Mouse (Mus musculus): ENCODE measurements around the gene Stac. TPM values are rescaled to one million over a fixed set of nuclear protein-coding genes. Genes with fewer than 3 reads are reported as not detected.

Gene Stac
- polyA plus RNA-seq, 1 experiment from 2014 or later: 1.3 TPM

- WGBS: 49% methylated on average over 2 of the region's 2 CpGs
- no peaks in the 10 kb centered on the region for H3K9me3 ChIP-seq (ENCODE audit: control insufficient read depth, low read length)
- H3K27me3 ChIP-seq (ENCODE audit: control insufficient read depth, insufficient read depth, low read length): no peaks in the 10 kb centered on the region
- no peak overlapping the region for H3K4me2 ChIP-seq (replicated peaks; ENCODE audit: low read depth, low read length)
- H3K4me3 ChIP-seq (ENCODE audit: low read length): no peak overlapping the region
- no peak overlapping the region for H3K9ac ChIP-seq (ENCODE audit: low read depth, low read length)
- no peaks in the 10 kb centered on the region for H3K36me3 ChIP-seq (ENCODE audit: control insufficient read depth, insufficient read depth, low read length)
- no peaks in the 10 kb centered on the region for H3K4me1 ChIP-seq (ENCODE audit: control insufficient read depth, insufficient read depth, low read length)
- ATAC-seq (ENCODE audit: low FRiP score, low TSS enrichment): no peak
- H3K27ac ChIP-seq (ENCODE audit: low read depth, low read length): no peak overlapping the region
These were observed 52.5 kb downstream of the Stac start for GRCm38 (mm10) chr9:111637641-111638040.

- Histone ChIP-seq H3K4me1 (ENCODE audit: control insufficient read depth, insufficient read depth, low read length) (no peaks in the 10 kb centered on the region), H3K27me3 (ENCODE audit: control insufficient read depth, insufficient read depth, low read length) (no peaks in the 10 kb centered on the region), H3K4me2 (replicated peaks; ENCODE audit: low read depth, low read length) (no peak overlapping the region), H3K9ac (ENCODE audit: low read depth, low read length) (no peak overlapping the region), H3K4me3 (ENCODE audit: low read length) (no peak overlapping the region), H3K27ac (ENCODE audit: low read depth, low read length) (no peak overlapping the region), H3K9me3 (ENCODE audit: control insufficient read depth, low read length) (no peaks in the 10 kb centered on the region), H3K36me3 (ENCODE audit: control insufficient read depth, insufficient read depth, low read length) (no peaks in the 10 kb centered on the region)
- ATAC-seq (ENCODE audit: low FRiP score, low TSS enrichment): no peak
- WGBS: 71% methylated on average over 4 of the region's 4 CpGs
These were observed 57.3 kb downstream of the Stac start for GRCm38 (mm10) chr9:111632833-111633232.

- WGBS: 73% methylated on average over 2 of the region's 2 CpGs
- Histone ChIP-seq H3K4me1 (ENCODE audit: control insufficient read depth, insufficient read depth, low read length) (no peaks in the 10 kb centered on the region), H3K4me2 (replicated peaks; ENCODE audit: low read depth, low read length) (no peak overlapping the region), H3K9ac (ENCODE audit: low read depth, low read length) (no peak overlapping the region), H3K4me3 (ENCODE audit: low read length) (no peak overlapping the region), H3K27me3 (ENCODE audit: control insufficient read depth, insufficient read depth, low read length) (no peaks in the 10 kb centered on the region), H3K27ac (ENCODE audit: low read depth, low read length) (no peak overlapping the region), H3K9me3 (ENCODE audit: control insufficient read depth, low read length) (no peaks in the 10 kb centered on the region), H3K36me3 (ENCODE audit: control insufficient read depth, insufficient read depth, low read length) (no peaks in the 10 kb centered on the region)
- ATAC-seq (ENCODE audit: low FRiP score, low TSS enrichment): no peak
These were observed 69.0 kb downstream of the Stac start for GRCm38 (mm10) chr9:111621191-111621590.

- Histone ChIP-seq H3K9ac (ENCODE audit: low read depth, low read length) (no peak overlapping the region), H3K27ac (ENCODE audit: low read depth, low read length) (no peak overlapping the region), H3K4me1 (ENCODE audit: control insufficient read depth, insufficient read depth, low read length) (no peaks in the 10 kb centered on the region), H3K36me3 (ENCODE audit: control insufficient read depth, insufficient read depth, low read length) (no peaks in the 10 kb centered on the region), H3K4me3 (ENCODE audit: low read length) (no peak overlapping the region), H3K9me3 (ENCODE audit: control insufficient read depth, low read length) (no peaks in the 10 kb centered on the region), H3K27me3 (ENCODE audit: control insufficient read depth, insufficient read depth, low read length) (no peaks in the 10 kb centered on the region), H3K4me2 (replicated peaks; ENCODE audit: low read depth, low read length) (no peak overlapping the region)
- no peak for ATAC-seq (ENCODE audit: low FRiP score, low TSS enrichment)
- WGBS: 77% methylated on average over 3 of the region's 3 CpGs
These were observed 78.8 kb downstream of the Stac start for GRCm38 (mm10) chr9:111611341-111611740.

- Histone ChIP-seq H3K4me2 (replicated peaks; ENCODE audit: low read depth, low read length) (no peak overlapping the region), H3K9ac (ENCODE audit: low read depth, low read length) (no peak overlapping the region), H3K4me1 (ENCODE audit: control insufficient read depth, insufficient read depth, low read length) (no peaks in the 10 kb centered on the region), H3K27ac (ENCODE audit: low read depth, low read length) (no peak overlapping the region), H3K27me3 (ENCODE audit: control insufficient read depth, insufficient read depth, low read length) (no peaks in the 10 kb centered on the region), H3K9me3 (ENCODE audit: control insufficient read depth, low read length) (no peaks in the 10 kb centered on the region), H3K4me3 (ENCODE audit: low read length) (no peak overlapping the region), H3K36me3 (ENCODE audit: control insufficient read depth, insufficient read depth, low read length) (no peaks in the 10 kb centered on the region)
- no peak for ATAC-seq (ENCODE audit: low FRiP score, low TSS enrichment)
- WGBS: 36% methylated on average over 6 of the region's 6 CpGs
These were observed 81.4 kb downstream of the Stac start for GRCm38 (mm10) chr9:111608762-111609161.

- Histone ChIP-seq H3K9ac (ENCODE audit: low read depth, low read length) (no peak overlapping the region), H3K27me3 (ENCODE audit: control insufficient read depth, insufficient read depth, low read length) (no peaks in the 10 kb centered on the region), H3K4me3 (ENCODE audit: low read length) (no peak overlapping the region), H3K4me2 (replicated peaks; ENCODE audit: low read depth, low read length) (no peak overlapping the region), H3K36me3 (ENCODE audit: control insufficient read depth, insufficient read depth, low read length) (no peaks in the 10 kb centered on the region), H3K9me3 (ENCODE audit: control insufficient read depth, low read length) (no peaks in the 10 kb centered on the region), H3K27ac (ENCODE audit: low read depth, low read length) (no peak overlapping the region), H3K4me1 (ENCODE audit: control insufficient read depth, insufficient read depth, low read length) (no peaks in the 10 kb centered on the region)
- 92% methylated on average over 8 of the region's 8 CpGs for WGBS
- no peak for ATAC-seq (ENCODE audit: low FRiP score, low TSS enrichment)
These were observed 83.5 kb downstream of the Stac start for GRCm38 (mm10) chr9:111606603-111607002.

- H3K4me3 ChIP-seq (ENCODE audit: low read length): no peak overlapping the region
- ATAC-seq (ENCODE audit: low FRiP score, low TSS enrichment): no peak
- H3K4me1 ChIP-seq (ENCODE audit: control insufficient read depth, insufficient read depth, low read length): no peaks in the 10 kb centered on the region
- 91% methylated on average over 2 of the region's 2 CpGs for WGBS
- no peaks in the 10 kb centered on the region for H3K27me3 ChIP-seq (ENCODE audit: control insufficient read depth, insufficient read depth, low read length)
- H3K36me3 ChIP-seq (ENCODE audit: control insufficient read depth, insufficient read depth, low read length): no peaks in the 10 kb centered on the region
- no peak overlapping the region for H3K4me2 ChIP-seq (replicated peaks; ENCODE audit: low read depth, low read length)
- H3K9ac ChIP-seq (ENCODE audit: low read depth, low read length): no peak overlapping the region
- no peaks in the 10 kb centered on the region for H3K9me3 ChIP-seq (ENCODE audit: control insufficient read depth, low read length)
- no peak overlapping the region for H3K27ac ChIP-seq (ENCODE audit: low read depth, low read length)
These were observed 102.6 kb downstream of the Stac start for GRCm38 (mm10) chr9:111587527-111587926.

- Histone ChIP-seq H3K27ac (ENCODE audit: low read depth, low read length) (no peak overlapping the region), H3K4me2 (replicated peaks; ENCODE audit: low read depth, low read length) (no peak overlapping the region), H3K4me3 (ENCODE audit: low read length) (no peak overlapping the region), H3K9ac (ENCODE audit: low read depth, low read length) (no peak overlapping the region), H3K36me3 (ENCODE audit: control insufficient read depth, insufficient read depth, low read length) (no peaks in the 10 kb centered on the region), H3K4me1 (ENCODE audit: control insufficient read depth, insufficient read depth, low read length) (no peaks in the 10 kb centered on the region), H3K27me3 (ENCODE audit: control insufficient read depth, insufficient read depth, low read length) (no peaks in the 10 kb centered on the region), H3K9me3 (ENCODE audit: control insufficient read depth, low read length) (no peaks in the 10 kb centered on the region)
- ATAC-seq (ENCODE audit: low FRiP score, low TSS enrichment): no peak
- WGBS: 56% methylated on average over 9 of the region's 9 CpGs
These were observed 111.4 kb downstream of the Stac start for GRCm38 (mm10) chr9:111578784-111579183.

- Histone ChIP-seq H3K4me1 (ENCODE audit: control insufficient read depth, insufficient read depth, low read length) (no peaks in the 10 kb centered on the region), H3K27ac (ENCODE audit: low read depth, low read length) (no peak overlapping the region), H3K4me2 (replicated peaks; ENCODE audit: low read depth, low read length) (no peak overlapping the region), H3K9me3 (ENCODE audit: control insufficient read depth, low read length) (no peaks in the 10 kb centered on the region), H3K4me3 (ENCODE audit: low read length) (no peak overlapping the region), H3K27me3 (ENCODE audit: control insufficient read depth, insufficient read depth, low read length) (no peaks in the 10 kb centered on the region), H3K36me3 (ENCODE audit: control insufficient read depth, insufficient read depth, low read length) (no peaks in the 10 kb centered on the region), H3K9ac (ENCODE audit: low read depth, low read length) (no peak overlapping the region)
- ATAC-seq (ENCODE audit: low FRiP score, low TSS enrichment): no peak
- 87% methylated on average over 6 of the region's 6 CpGs for WGBS
These were observed 112.7 kb downstream of the Stac start for GRCm38 (mm10) chr9:111577453-111577852.

GRCm38 (mm10) chr9:111575889-111576288 lies 114.3 kb downstream of the Stac start:
- H3K9me3 ChIP-seq (ENCODE audit: control insufficient read depth, low read length): no peaks in the 10 kb centered on the region
- H3K4me3 ChIP-seq (ENCODE audit: low read length): no peak overlapping the region
- ATAC-seq (ENCODE audit: low FRiP score, low TSS enrichment): no peak
- no peak overlapping the region for H3K4me2 ChIP-seq (replicated peaks; ENCODE audit: low read depth, low read length)
- H3K27ac ChIP-seq (ENCODE audit: low read depth, low read length): no peak overlapping the region
- 43% methylated on average over 4 of the region's 4 CpGs for WGBS
- H3K4me1 ChIP-seq (ENCODE audit: control insufficient read depth, insufficient read depth, low read length): no peaks in the 10 kb centered on the region
- H3K27me3 ChIP-seq (ENCODE audit: control insufficient read depth, insufficient read depth, low read length): no peaks in the 10 kb centered on the region
- no peaks in the 10 kb centered on the region for H3K36me3 ChIP-seq (ENCODE audit: control insufficient read depth, insufficient read depth, low read length)
- H3K9ac ChIP-seq (ENCODE audit: low read depth, low read length): no peak overlapping the region

Data from kidney, embryonic 14.5 days (tissue).